Mouse (Mus musculus) CH12.LX (cell line): ENCODE results near the gene Crlf1.
A peak's percentile ranks its signal among the peaks of the same experiment; 100 is the strongest.

Experiments used
- CHD2 ChIP-seq: IDR thresholded peaks from 2 replicates; pipeline ENCODE4 v1.6.1; 2011; ENCODE audit warnings: low read length, improper control_type of control experiment
- CTCF ChIP-seq, 2 experiments: IDR thresholded peaks in 1 of 2; conservative IDR thresholded peaks in 1 of 2; 2 replicates each; pipeline ENCODE4 v1.5.1; 2011 to 2012; ENCODE audit warnings: low read depth in 2 of 2, low read length in 2 of 2, improper control_type of control experiment in 1 of 2, inconsistent platforms in 1 of 2, mild to moderate bottlenecking in 1 of 2, moderate library complexity in 1 of 2
- E2F4 ChIP-seq: IDR thresholded peaks from 2 replicates; pipeline ENCODE4 v1.6.1; 2011; ENCODE audit warnings: low read depth, low read length, improper control_type of control experiment; ENCODE audit not compliant: insufficient replicate concordance
- EP300 ChIP-seq: IDR thresholded peaks from 2 replicates; pipeline ENCODE4 v1.6.1; 2011; ENCODE audit warnings: low read length, improper control_type of control experiment
- NRF1 ChIP-seq: IDR thresholded peaks from 2 replicates; pipeline ENCODE4 v1.6.1; 2014; ENCODE audit warnings: low read depth, mild to moderate bottlenecking, inconsistent platforms, low read length, improper control_type of control experiment, moderate library complexity
- POLR2AphosphoS2 ChIP-seq: IDR thresholded peaks from 2 replicates; pipeline ENCODE4 v1.6.1; 2011; ENCODE audit warnings: low read depth, low read length, improper control_type of control experiment
- SIN3A ChIP-seq: IDR thresholded peaks from 2 replicates; pipeline ENCODE4 v1.6.1; 2012; ENCODE audit warnings: low read length, improper control_type of control experiment, inconsistent platforms
- TBP ChIP-seq: conservative IDR thresholded peaks from 2 replicates; pipeline ENCODE4 v1.6.1; 2011; ENCODE audit warnings: low read depth, low read length, improper control_type of control experiment
- USF1 ChIP-seq: IDR thresholded peaks from 2 replicates; pipeline ENCODE4 v1.6.1; 2014; ENCODE audit warnings: low read depth, mild to moderate bottlenecking, inconsistent platforms, low read length, improper control_type of control experiment
- USF2 ChIP-seq: conservative IDR thresholded peaks from 2 replicates; pipeline ENCODE4 v1.6.1; 2011; ENCODE audit warnings: low read depth, low read length, improper control_type of control experiment
- ZC3H11A ChIP-seq: IDR thresholded peaks from 2 replicates; pipeline ENCODE4 v1.6.1; 2012; ENCODE audit warnings: low read depth, mild to moderate bottlenecking, inconsistent platforms, low read length, improper control_type of control experiment

DNA sequence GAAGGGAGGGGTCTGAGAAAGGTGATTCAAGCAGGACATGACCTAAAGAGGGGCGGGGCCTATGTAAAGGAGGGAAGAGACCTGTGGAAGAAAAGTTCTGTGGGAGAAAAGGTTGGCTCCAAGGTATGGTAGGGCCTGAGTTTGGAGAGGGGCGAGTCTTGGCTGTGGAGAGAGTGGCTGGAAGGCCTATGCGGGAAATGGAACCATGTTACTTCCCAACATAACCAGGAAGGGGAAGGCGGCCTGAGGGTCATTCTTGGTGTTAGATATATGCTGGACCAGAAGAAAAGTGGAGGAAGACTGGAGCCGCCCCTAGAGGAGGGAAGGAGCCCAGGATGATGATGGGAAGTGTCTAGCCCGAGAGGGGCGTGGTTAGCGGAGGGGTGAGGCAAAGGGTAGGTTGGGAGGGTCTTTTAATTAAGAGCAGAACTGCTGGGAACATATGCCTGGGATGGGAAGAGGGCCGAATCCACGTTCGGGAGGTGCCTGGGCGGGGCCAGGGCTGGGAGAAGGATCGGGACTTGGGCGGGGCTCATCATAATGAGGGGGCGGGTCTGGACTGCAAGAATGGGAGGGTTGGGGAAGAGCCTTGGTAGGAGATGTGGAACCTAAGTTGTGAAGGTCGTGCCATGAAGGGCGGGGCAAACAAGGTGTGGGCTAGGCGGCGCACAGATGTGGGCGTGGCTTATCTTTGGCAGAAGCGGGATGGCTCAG is 15.5 kb upstream of the Crlf1 start:
- TF ChIP-seq CTCF (conservative IDR thresholded peaks at IDR 0.05 in 1 of 2, IDR thresholded peaks at IDR 0.05 in 1 of 2; ENCODE audit: low read depth in 2 of 2, low read length in 2 of 2) (no peak), ZC3H11A (no peak), USF1 (no peak), POLR2AphosphoS2 (no peak), SIN3A (no peak; the same call in 1 of the 2 replicates), TBP (peak; percentile 66; the same call in 1 of the 2 replicates), CHD2 (0 out of 2 replicates have a peak, but pooled peaks have one; percentile 18), USF2 (no peak), NRF1 (0 out of 2 replicates have a peak, but pooled peaks have one; percentile 15), EP300 (no peak), E2F4 (no peak)
